Comparison of ENCODE assay signal across 24 mouse cellular contexts in the genomic region with DNA sequence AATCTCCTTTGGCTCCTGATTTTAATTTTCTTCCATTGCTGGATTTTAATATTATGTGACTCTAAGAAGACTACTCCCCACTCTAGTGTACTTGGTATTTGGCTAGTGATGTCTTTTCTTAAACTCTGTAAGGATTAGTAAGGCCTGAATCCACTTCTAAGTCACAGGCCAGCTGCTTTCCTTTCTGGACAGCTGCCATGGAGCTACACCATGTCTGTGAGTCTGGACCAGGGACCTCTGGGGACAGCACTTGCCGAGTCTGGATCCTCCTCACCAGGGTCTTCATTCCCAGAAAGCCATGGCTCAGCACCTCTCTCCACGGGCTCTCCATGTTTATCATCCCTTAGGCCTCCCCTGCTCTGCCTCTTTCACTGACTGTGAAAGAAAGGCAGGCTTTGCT. TPM values are rescaled to one million over a fixed set of nuclear protein-coding genes. Genes with fewer than 3 reads are reported as not detected.
A peak's percentile ranks its signal among the peaks of the same experiment; 100 is the strongest.
DNase-seq lines count a peak whose midpoint lies in the region; ATAC-seq and TF ChIP-seq lines count a peak whose summit lies in the region.
"Had no signal": no experiment of that assay in that cellular context is flagged by ENCODE, and none has a peak within 500 bp of the region (broad histone marks: within the 10 kb centered on the region; RNA-seq: fewer than 3 reads in every experiment).

No protein-coding gene starts in this region.

- DNase-seq in forebrain, embryonic 14.5 days (ENCODE audit: low spot score): peak; percentile 44
- peak; percentile 28 for DNase-seq in kidney, adult 2 months
- peak; percentile 8 for DNase-seq in limb, embryonic 14.5 days (ENCODE audit: low spot score)
- DNase-seq in limb, embryonic 10.5 days (ENCODE audit: low spot score): no peak
- peak; percentile 46 for DNase-seq in brain, embryonic 14.5 days (ENCODE audit: low read depth)
- DNase-seq in liver: no peak
- DNase-seq: cerebellum, adult 18-20 months; cerebellum, postnatal 36 days; embryo, embryonic 11 days; liver, embryonic 13.5 days; lung, adult 2 months; lung, postnatal 36 days; thymus, adult 18-20 months; thymus, postnatal 36 days had no signal

- H3K4me3 ChIP-seq in forebrain, embryonic 14.5 days (ENCODE audit: low read depth, low read length): no peak overlapping the region
- no peak overlapping the region for H3K4me3 ChIP-seq in forebrain, embryonic 16.5 days (replicated peaks; ENCODE audit: low read length)
- no peak overlapping the region for H3K4me3 ChIP-seq in kidney, adult 2 months (ENCODE audit: insufficient read depth, low read depth, low read length)
- no peak overlapping the region for H3K4me3 ChIP-seq in kidney, embryonic 14.5 days (ENCODE audit: low read length)
- no peak overlapping the region for H3K4me3 ChIP-seq in limb, embryonic 14.5 days (replicated peaks; ENCODE audit: low read length)
- H3K4me3 ChIP-seq in limb, embryonic 10.5 days: no peak overlapping the region
- H3K4me3 ChIP-seq: embryonic facial prominence, embryonic 15.5 days; forebrain, embryonic 15.5 days; heart, embryonic 15.5 days; hindbrain, embryonic 10.5 days; left cerebral cortex, adult 2 months; liver, embryonic 13.5 days; megakaryocyte, embryonic 14.5 days had no signal

- TF ChIP-seq CTCF in kidney, adult 2 months (conservative IDR thresholded peaks at IDR 0.05; ENCODE audit: insufficient read depth, insufficient read length, low read depth, low read length): no peak
- TF ChIP-seq CTCF in brain, embryonic 14.5 days (IDR thresholded peaks at IDR 0.05; ENCODE audit: borderline replicate concordance, extremely low read depth, insufficient read depth, insufficient read length): no peak

- no peak for ATAC-seq in forebrain, embryonic 14.5 days
- ATAC-seq in forebrain, embryonic 16.5 days: no peak
- ATAC-seq in kidney, embryonic 14.5 days (ENCODE audit: low FRiP score, low TSS enrichment): no peak
- no peak for ATAC-seq in limb, embryonic 14.5 days (ENCODE audit: low FRiP score, low read depth)
- ATAC-seq: forebrain, embryonic 15.5 days; intestine, postnatal 0 days; midbrain, embryonic 16.5 days had no signal

- no peaks in the 10 kb centered on the region for H3K9me3 ChIP-seq in forebrain, embryonic 14.5 days (replicated peaks; ENCODE audit: control insufficient read depth, low read length)
- no peaks in the 10 kb centered on the region for H3K9me3 ChIP-seq in forebrain, embryonic 16.5 days (ENCODE audit: control insufficient read depth, low read length)
- H3K9me3 ChIP-seq in kidney, embryonic 14.5 days (ENCODE audit: control insufficient read depth, low read length): no peaks in the 10 kb centered on the region
- no peaks in the 10 kb centered on the region for H3K9me3 ChIP-seq in limb, embryonic 14.5 days (ENCODE audit: control insufficient read depth, low read length)
- H3K9me3 ChIP-seq in limb, embryonic 10.5 days (replicated peaks): no peaks in the 10 kb centered on the region
- H3K9me3 ChIP-seq: embryonic facial prominence, embryonic 15.5 days; forebrain, embryonic 15.5 days; heart, embryonic 15.5 days; hindbrain, embryonic 10.5 days; liver, embryonic 13.5 days; megakaryocyte, embryonic 14.5 days had no signal

- no peak overlapping the region for H3K27ac ChIP-seq in forebrain, embryonic 14.5 days (ENCODE audit: low read depth, low read length)
- H3K27ac ChIP-seq in forebrain, embryonic 16.5 days (ENCODE audit: low read length): no peak overlapping the region
- H3K27ac ChIP-seq in kidney, adult 2 months (ENCODE audit: insufficient read depth, low read depth, low read length): no peak overlapping the region
- H3K27ac ChIP-seq in kidney, embryonic 14.5 days (ENCODE audit: low read depth, low read length): no peak overlapping the region
- no peak overlapping the region for H3K27ac ChIP-seq in limb, embryonic 14.5 days (replicated peaks; ENCODE audit: low read depth, low read length)
- H3K27ac ChIP-seq in limb, embryonic 10.5 days: no peak overlapping the region
- H3K27ac ChIP-seq: embryonic facial prominence, embryonic 15.5 days; forebrain, embryonic 15.5 days; heart, embryonic 15.5 days; hindbrain, embryonic 10.5 days; left cerebral cortex, adult 2 months; liver, embryonic 13.5 days had no signal

- no peaks in the 10 kb centered on the region for H3K36me3 ChIP-seq in forebrain, embryonic 14.5 days (ENCODE audit: control insufficient read depth, insufficient read depth, low read length)
- no peaks in the 10 kb centered on the region for H3K36me3 ChIP-seq in forebrain, embryonic 16.5 days (ENCODE audit: control insufficient read depth, insufficient read depth)
- no peaks in the 10 kb centered on the region for H3K36me3 ChIP-seq in kidney, adult 2 months (ENCODE audit: control insufficient read depth, insufficient read depth, low read length)
- H3K36me3 ChIP-seq in kidney, embryonic 14.5 days (ENCODE audit: control insufficient read depth, insufficient read depth, low read length): no peaks in the 10 kb centered on the region
- H3K36me3 ChIP-seq in limb, embryonic 14.5 days (ENCODE audit: control insufficient read depth, insufficient read depth, low read length): no peaks in the 10 kb centered on the region
- H3K36me3 ChIP-seq in limb, embryonic 10.5 days: no peaks in the 10 kb centered on the region
- H3K36me3 ChIP-seq: embryonic facial prominence, embryonic 15.5 days; forebrain, embryonic 15.5 days; heart, embryonic 15.5 days; hindbrain, embryonic 10.5 days; liver, embryonic 13.5 days had no signal

- H3K9ac ChIP-seq in forebrain, embryonic 14.5 days (ENCODE audit: low read length): no peak overlapping the region
- H3K9ac ChIP-seq in forebrain, embryonic 16.5 days (replicated peaks; ENCODE audit: low read depth, low read length): no peak overlapping the region
- no peak overlapping the region for H3K9ac ChIP-seq in kidney, embryonic 14.5 days (ENCODE audit: low read depth, low read length)
- no peak overlapping the region for H3K9ac ChIP-seq in limb, embryonic 14.5 days (ENCODE audit: low read depth, low read length, severe bottlenecking)
- H3K9ac ChIP-seq: embryonic facial prominence, embryonic 15.5 days; forebrain, embryonic 15.5 days; heart, embryonic 15.5 days; liver, embryonic 13.5 days had no signal

- no peak for TF ChIP-seq POLR2A in kidney, adult 2 months (IDR thresholded peaks at IDR 0.05; ENCODE audit: low read depth, low read length)
- no peak for TF ChIP-seq POLR2A in limb, embryonic 14.5 days (IDR thresholded peaks at IDR 0.05; ENCODE audit: borderline replicate concordance, extremely low read depth, insufficient read depth, insufficient read length)
- no peak for TF ChIP-seq POLR2A in brain, embryonic 14.5 days (IDR thresholded peaks at IDR 0.05; ENCODE audit: borderline replicate concordance, extremely low read depth, insufficient read depth, insufficient read length, poor library complexity, severe bottlenecking)

- no peaks in the 10 kb centered on the region for H3K4me1 ChIP-seq in forebrain, embryonic 14.5 days (ENCODE audit: control insufficient read depth, insufficient read depth, low read length)
- H3K4me1 ChIP-seq in forebrain, embryonic 16.5 days (replicated peaks; ENCODE audit: control insufficient read depth, insufficient read depth, low read length): no peaks in the 10 kb centered on the region
- H3K4me1 ChIP-seq in kidney, adult 2 months (ENCODE audit: control insufficient read depth, insufficient read depth, low read length): no peaks in the 10 kb centered on the region
- no peaks in the 10 kb centered on the region for H3K4me1 ChIP-seq in kidney, embryonic 14.5 days (ENCODE audit: control insufficient read depth, insufficient read depth, low read length)
- no peaks in the 10 kb centered on the region for H3K4me1 ChIP-seq in limb, embryonic 14.5 days (ENCODE audit: control insufficient read depth, insufficient read depth, low read length)
- no peaks in the 10 kb centered on the region for H3K4me1 ChIP-seq in limb, embryonic 10.5 days
- H3K4me1 ChIP-seq: embryonic facial prominence, embryonic 15.5 days; forebrain, embryonic 15.5 days; heart, embryonic 15.5 days; hindbrain, embryonic 10.5 days; liver, embryonic 13.5 days had no signal

- H3K27me3 ChIP-seq in forebrain, embryonic 14.5 days (replicated peaks; ENCODE audit: control insufficient read depth, insufficient read depth, low read length): no peaks in the 10 kb centered on the region
- H3K27me3 ChIP-seq in forebrain, embryonic 16.5 days (replicated peaks; ENCODE audit: control insufficient read depth, insufficient read depth, low read length): peaks cover 3% of the 10 kb centered on the region; the same call in 1 of the 2 replicates
- no peaks in the 10 kb centered on the region for H3K27me3 ChIP-seq in kidney, adult 2 months (replicated peaks; ENCODE audit: control insufficient read depth, insufficient read depth, low read length)
- H3K27me3 ChIP-seq in kidney, embryonic 14.5 days (ENCODE audit: control insufficient read depth, insufficient read depth, low read length): no peaks in the 10 kb centered on the region
- H3K27me3 ChIP-seq in limb, embryonic 14.5 days (ENCODE audit: control insufficient read depth, insufficient read depth, low read length): no peaks in the 10 kb centered on the region
- no peaks in the 10 kb centered on the region for H3K27me3 ChIP-seq in limb, embryonic 10.5 days (ENCODE audit: low read depth, poor library complexity, severe bottlenecking)
- H3K27me3 ChIP-seq: embryonic facial prominence, embryonic 15.5 days; forebrain, embryonic 15.5 days; liver, embryonic 13.5 days had no signal

- 49% methylated on average over 2 of the region's 2 CpGs for WGBS in forebrain, embryonic 14.5 days
- WGBS in forebrain, embryonic 16.5 days: 58% methylated on average over 2 of the region's 2 CpGs
- WGBS in kidney, adult 2 months: 39% methylated on average over 2 of the region's 2 CpGs
- WGBS in kidney, embryonic 14.5 days: 66% methylated on average over 2 of the region's 2 CpGs
- WGBS in limb, embryonic 14.5 days: 47% methylated on average over 2 of the region's 2 CpGs
- WGBS in limb, embryonic 10.5 days: 65% methylated on average over 2 of the region's 2 CpGs

- no peak overlapping the region for H3K4me2 ChIP-seq in forebrain, embryonic 14.5 days (ENCODE audit: low read length)
- no peak overlapping the region for H3K4me2 ChIP-seq in forebrain, embryonic 16.5 days (ENCODE audit: low read length)
- no peak overlapping the region for H3K4me2 ChIP-seq in kidney, embryonic 14.5 days (replicated peaks; ENCODE audit: low read depth, low read length)
- H3K4me2 ChIP-seq in limb, embryonic 14.5 days (replicated peaks; ENCODE audit: low read depth, low read length, severe bottlenecking): no peak overlapping the region
- H3K4me2 ChIP-seq: embryonic facial prominence, embryonic 15.5 days; forebrain, embryonic 15.5 days; heart, embryonic 15.5 days; liver, embryonic 13.5 days had no signal

RNA-seq across cellular contexts. Expression of gene Coa6, which starts 42.2 kb away (rescaled TPM):
- polyA plus RNA-seq in forebrain, embryonic 14.5 days (2014; fragmentation: Nextera tagmentation; extraction: Ambion mirVana): 44.9 and 48.8 TPM in 2 replicates
- 43.2 and 44.0 TPM in 2 replicates for polyA plus RNA-seq in forebrain, embryonic 16.5 days (2015; fragmentation: Nextera tagmentation; extraction: Ambion mirVana)
- polyA plus RNA-seq in kidney, adult 2 months (2012; rRNA removed): 87.6 and 128 TPM in 2 replicates
- polyA plus RNA-seq in kidney, embryonic 14.5 days (2014; fragmentation: Nextera tagmentation; extraction: Ambion mirVana): 57.7 and 68.6 TPM in 2 replicates
- polyA plus RNA-seq in limb, embryonic 14.5 days (2012; rRNA removed): 38.9 and 46.5 TPM in 2 replicates
- 48.5 and 51.1 TPM in 2 replicates for polyA plus RNA-seq in limb, embryonic 14.5 days (2014; fragmentation: Nextera tagmentation; extraction: Ambion mirVana)
- 41.9 and 42.3 TPM in 2 replicates for polyA plus RNA-seq in limb, embryonic 10.5 days (2016; fragmentation: Nextera tagmentation; extraction: Ambion mirVana)
- 32.4 and 46.8 TPM in 2 replicates for polyA plus RNA-seq in brain, embryonic 14.5 days (2012; rRNA removed)

Comparison
In these comparisons a context has a peak if more than half of its experiments do, and no peak if none do; other contexts are left out.
1. DNase-seq: peak in forebrain, embryonic 14.5 days (single experiment), kidney, adult 2 months (single experiment), limb, embryonic 14.5 days (single experiment) and brain, embryonic 14.5 days (single experiment); none in limb, embryonic 10.5 days (single experiment) and liver (single experiment).